Mouse (Mus musculus) inflammation-experienced regulatory T-cells, adult 6 months (primary cell): ENCODE results near the gene Exoc3l. TPM values are rescaled to one million over a fixed set of nuclear protein-coding genes. Genes with fewer than 3 reads are reported as not detected.
A peak's percentile ranks its signal among the peaks of the same experiment; 100 is the strongest.

Experiments used
- ATAC-seq: one replicate; pipeline ENCODE4 v1.8.0; 2017
- polyA plus RNA-seq, 3 experiments: library from polyadenylated mRNA; unstranded; fragments of 100-300 nt; shearing (Covaris generic); gene quantifications; one replicate each; pipeline ENCODE4 v1.2.1; 2017

Gene Exoc3l
- under 1 TPM in 2 of 3 experiments, not detected in 1; 0.38 to 0.60 TPM for polyA plus RNA-seq

- no peak for ATAC-seq
Measured at GRCm38 (mm10) chr8:105295895-105296573, at the start of gene Exoc3l. Exoc3l (minus strand) TSS chr8:105296101.

GRCm38 (mm10) chr8:105345061-105345975 is 49.4 kb upstream of the Exoc3l start:
- ATAC-seq, result no peak

- ATAC-seq, result no peak
Measured at GRCm38 (mm10) chr8:105343791-105344574, 48.1 kb upstream of the Exoc3l start.

GRCm38 (mm10) chr8:105342768-105343167 is 46.9 kb upstream of the Exoc3l start:
- ATAC-seq, result no peak

- no peak for ATAC-seq
Measured at GRCm38 (mm10) chr8:105341399-105341798, 45.5 kb upstream of the Exoc3l start.

- ATAC-seq, result no peak
Measured at GRCm38 (mm10) chr8:105339886-105340635, 44.2 kb upstream of the Exoc3l start.

- no peak for ATAC-seq
Measured at GRCm38 (mm10) chr8:105338992-105339391, 43.1 kb upstream of the Exoc3l start.

GRCm38 (mm10) chr8:105336373-105337130 is 40.7 kb upstream of the Exoc3l start:
- ATAC-seq, result no peak

GRCm38 (mm10) chr8:105332523-105332922 is 36.6 kb upstream of the Exoc3l start:
- no peak for ATAC-seq

- ATAC-seq, result no peak
Measured at GRCm38 (mm10) chr8:105331931-105332330, 36.0 kb upstream of the Exoc3l start.

- no peak for ATAC-seq
Measured at GRCm38 (mm10) chr8:105331469-105331868, 35.6 kb upstream of the Exoc3l start.

GRCm38 (mm10) chr8:105330325-105330724 is 34.4 kb upstream of the Exoc3l start:
- no peak for ATAC-seq

GRCm38 (mm10) chr8:105326968-105327367 is 31.1 kb upstream of the Exoc3l start:
- no peak for ATAC-seq

GRCm38 (mm10) chr8:105326141-105326672 is 30.3 kb upstream of the Exoc3l start, which contains the start of the genes Lrrc29 and Tmem208:
Lrrc29 (minus strand) TSS chr8:105326278.
Tmem208 (plus strand) TSS chr8:105326354.
- peak; percentile 97 for ATAC-seq

GRCm38 (mm10) chr8:105325641-105326093 is 29.8 kb upstream of the Exoc3l start:
- no peak for ATAC-seq

- no peak for ATAC-seq
Measured at GRCm38 (mm10) chr8:105323183-105323582, 27.3 kb upstream of the Exoc3l start.

GRCm38 (mm10) chr8:105318662-105319190 is 22.8 kb upstream of the Exoc3l start:
- ATAC-seq, result no peak

GRCm38 (mm10) chr8:105317941-105318340 is 22.0 kb upstream of the Exoc3l start:
- no peak for ATAC-seq

- ATAC-seq, result no peak
Measured at GRCm38 (mm10) chr8:105315073-105315769, 19.3 kb upstream of the Exoc3l start.
